Mouse (Mus musculus) heart, postnatal 36 days (tissue): ENCODE results near the gene Chrm3. TPM values are rescaled to one million over a fixed set of nuclear protein-coding genes. Genes with fewer than 3 reads are reported as not detected.

Source experiments
- DNase-seq, 2 experiments: peaks; one replicate each; pipeline ENCODE4 v3.0.0; 2021 to 2022
- intact Hi-C: fragments of 180-260 bp; cut with DNase I; formaldehyde crosslinking; loops from one replicate; pipeline ENCODE4 v1.15.1; 2025
- total RNA-seq, 2 experiments: library from RNA; stranded (reverse); gene quantifications; 2 replicates each; pipeline ENCODE4 v1.2.3; 2021

Gene Chrm3
- total RNA-seq, 2 experiments from 2014 or later: 0.68 to 1.6 TPM

DNA sequence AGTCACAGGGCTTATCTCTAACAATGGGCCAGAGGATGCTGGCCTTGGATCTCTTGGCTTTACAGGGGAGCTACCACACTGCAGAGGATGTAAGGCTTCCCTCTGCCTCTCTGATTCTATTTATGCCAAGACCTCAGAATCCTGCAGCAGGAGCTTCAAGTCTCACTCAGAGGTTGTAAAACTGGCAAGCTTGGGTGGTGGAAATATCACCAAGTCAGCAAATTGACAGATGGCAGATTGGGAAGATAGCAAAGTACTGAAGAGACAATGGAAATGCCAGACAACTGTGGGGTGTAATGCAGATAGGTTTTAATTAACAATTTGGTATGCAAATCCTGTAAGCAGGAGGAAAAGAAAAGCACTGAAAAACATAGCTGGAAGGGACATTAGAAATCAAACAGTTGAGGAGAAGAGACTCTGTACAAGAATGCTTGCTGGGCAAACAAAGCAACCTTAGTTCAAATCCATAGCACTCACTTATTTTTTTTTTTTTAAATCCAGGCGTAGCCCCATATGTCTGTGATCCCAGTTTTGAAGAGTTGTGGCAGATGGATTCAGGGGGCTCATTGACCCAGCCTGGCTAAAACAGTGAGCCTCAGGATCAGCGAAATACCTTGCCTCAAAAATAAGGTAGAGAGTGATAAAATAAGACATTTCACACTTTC lies 362.9 kb downstream of the Chrm3 start:
- DNase-seq: no peak
- intact Hi-C loops: no loop called here

DNA sequence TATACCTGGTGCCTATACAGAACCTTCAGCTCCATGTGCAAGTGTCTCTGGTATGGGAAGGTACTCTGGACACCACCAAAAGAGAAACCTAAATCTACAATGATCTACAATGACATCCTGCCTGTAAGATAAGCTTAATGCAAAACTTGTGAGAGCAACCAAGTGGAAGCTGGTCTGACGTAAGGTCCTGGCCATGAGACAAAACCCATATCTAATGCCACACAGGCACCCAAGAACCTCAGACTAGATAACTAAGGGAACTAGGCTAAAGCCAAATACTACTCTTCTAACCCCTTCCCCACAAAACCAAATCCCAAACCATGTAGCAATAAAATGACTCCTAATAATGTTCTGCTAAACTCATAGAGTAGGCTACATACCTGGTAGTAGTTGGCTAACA lies 364.8 kb downstream of the Chrm3 start:
- intact Hi-C loops: no loop called here
- DNase-seq: no peak

DNA sequence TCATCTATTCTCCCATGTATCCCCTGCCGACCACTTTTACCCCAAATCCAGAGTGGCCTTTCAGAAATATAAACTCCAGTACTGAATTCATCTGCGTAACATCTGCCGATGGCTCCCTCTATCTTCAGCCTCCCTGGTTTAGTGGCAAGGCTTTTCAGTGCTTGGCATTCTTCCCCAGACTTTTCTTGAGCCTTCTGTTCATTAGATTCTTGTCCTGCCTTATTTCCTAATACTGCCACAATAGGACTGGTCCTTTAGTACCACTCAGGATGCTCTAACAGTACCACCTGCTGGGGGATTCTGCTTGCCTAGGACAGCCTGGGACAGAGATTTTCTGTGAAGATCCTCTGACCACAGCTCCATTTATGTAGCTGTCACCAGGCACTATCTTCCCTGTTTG lies 367.1 kb downstream of the Chrm3 start:
- intact Hi-C loops: no loop called here
- DNase-seq: no peak

DNA sequence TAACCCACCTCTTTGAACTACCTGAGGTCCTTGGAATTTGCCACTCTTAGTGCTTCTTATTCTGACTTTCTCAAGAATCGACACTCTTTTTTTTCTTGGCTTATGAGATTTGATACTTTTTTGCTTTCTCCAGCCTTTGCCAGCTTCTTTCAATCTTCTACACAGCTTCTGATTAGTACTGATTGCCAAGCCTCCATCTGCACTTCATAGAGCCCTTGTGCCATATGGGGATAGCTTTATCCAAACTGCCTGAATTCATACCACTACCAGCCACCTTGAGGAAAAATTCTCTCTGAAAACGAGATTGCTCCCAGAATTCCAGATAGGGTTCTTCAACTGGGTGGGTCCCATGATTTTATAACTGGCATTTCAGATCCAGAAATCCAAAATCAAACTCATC lies 368.0 kb downstream of the Chrm3 start:
- DNase-seq: no peak
- intact Hi-C loops: no loop called here

DNA sequence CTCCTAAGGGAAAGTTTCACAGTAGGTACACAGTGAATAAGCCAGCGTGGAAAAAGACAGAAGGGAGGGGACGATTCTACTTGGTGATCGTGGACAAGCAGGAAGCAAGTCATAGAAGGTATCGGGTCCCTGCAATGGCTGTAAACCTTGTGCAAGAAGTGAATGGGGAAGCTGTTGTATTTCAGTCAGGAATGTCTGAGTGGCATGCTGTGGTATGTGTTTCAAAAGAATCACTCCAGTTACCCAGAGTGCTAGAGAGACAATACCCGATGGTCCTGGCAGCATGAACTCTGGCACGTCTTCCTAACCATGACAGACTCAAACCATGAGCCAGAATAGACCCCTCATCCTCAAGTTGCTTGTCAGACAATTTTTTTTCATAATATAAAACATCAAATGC lies 375.0 kb downstream of the Chrm3 start:
- DNase-seq: no peak
- intact Hi-C loops: no loop called here

DNA sequence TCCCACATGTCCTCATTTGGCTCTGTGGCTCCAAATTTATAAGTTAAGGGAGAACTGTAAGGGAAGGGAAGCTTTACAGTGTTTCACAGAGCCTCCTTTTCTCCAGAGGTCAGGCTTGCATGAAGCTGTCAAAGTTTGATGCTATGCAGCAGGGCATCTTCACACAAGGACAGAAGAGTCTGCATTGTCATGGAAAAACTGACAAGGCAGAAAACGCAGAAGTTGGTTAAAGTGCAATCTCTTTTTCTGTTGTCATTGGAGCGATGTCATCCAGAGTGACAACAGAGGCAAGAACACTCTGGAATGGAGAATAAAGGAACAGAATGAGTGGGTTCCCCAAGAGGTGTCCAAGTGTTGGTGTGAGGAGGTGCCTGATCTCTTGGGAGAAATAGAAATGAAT lies 377.4 kb downstream of the Chrm3 start:
- no peak for DNase-seq
- intact Hi-C loops: no loop called here

DNA sequence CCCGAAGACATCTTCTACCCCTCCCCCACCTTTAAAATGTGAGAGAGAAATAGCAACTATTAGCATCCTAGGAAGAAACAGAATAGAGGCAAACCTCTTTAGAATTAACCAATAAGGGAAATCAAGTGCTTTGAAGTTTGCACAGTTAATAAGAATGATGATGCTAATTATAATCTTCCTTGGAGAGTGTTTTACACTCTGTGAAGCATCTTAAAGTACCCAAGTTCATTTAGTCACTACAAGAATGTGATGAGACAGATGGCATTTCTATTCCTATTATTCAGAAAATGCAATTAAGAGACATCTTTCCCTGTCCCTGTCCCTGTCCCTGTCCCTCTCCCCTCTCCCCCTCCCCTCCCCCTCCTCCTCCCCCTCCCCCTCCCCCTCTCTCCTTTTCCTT lies 382.9 kb downstream of the Chrm3 start:
- intact Hi-C loops: no loop called here
- no peak for DNase-seq

DNA sequence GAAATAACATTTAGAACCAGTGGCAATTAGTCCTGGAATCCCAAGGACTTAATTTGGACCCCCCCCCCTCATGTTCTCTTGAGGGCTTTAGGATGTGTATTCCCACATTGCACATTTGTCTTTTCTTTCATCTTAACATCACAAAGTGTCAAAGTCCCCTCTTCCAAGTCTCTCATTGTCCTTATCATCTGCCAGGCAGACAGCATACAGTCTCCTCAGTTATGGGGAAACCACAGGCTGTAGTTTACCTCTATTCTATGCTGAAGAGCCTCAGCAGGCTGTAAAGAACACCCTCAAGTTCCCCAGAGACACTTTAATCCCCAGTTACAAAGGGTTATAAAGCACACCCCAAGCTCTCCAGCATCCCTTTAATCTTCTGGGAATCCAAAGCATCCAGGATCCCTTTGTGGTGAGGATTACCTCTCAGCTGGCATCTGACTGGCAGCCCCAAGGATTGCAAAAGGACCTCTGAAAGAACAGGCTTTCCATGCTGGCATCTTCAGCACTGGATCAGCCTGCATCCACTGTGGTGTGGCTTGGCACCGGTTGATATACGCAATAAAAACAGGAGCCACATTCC lies 386.8 kb downstream of the Chrm3 start:
- no peak for DNase-seq
- intact Hi-C loops: no loop called here

DNA sequence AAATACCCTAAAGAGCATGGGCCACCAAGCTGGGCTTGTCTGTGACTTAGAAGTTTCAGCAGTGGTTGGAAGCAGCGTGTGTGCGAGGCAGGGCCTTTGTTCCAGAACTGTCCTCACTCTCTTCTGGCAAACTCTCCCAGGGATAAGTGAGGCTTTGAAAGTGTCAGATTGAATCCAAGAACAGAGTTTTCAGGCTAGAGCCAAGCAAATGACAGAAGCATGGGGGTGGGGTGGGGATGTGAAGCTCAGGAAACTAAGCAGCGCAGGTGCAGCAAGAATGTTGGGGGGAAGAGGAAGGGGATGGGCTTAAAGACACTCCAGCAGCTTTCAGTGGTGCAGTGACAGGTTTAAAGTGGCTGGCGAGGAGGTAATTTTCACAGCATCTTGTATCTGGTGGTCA lies 388.8 kb downstream of the Chrm3 start:
- intact Hi-C loops: no loop called here
- no peak for DNase-seq

DNA sequence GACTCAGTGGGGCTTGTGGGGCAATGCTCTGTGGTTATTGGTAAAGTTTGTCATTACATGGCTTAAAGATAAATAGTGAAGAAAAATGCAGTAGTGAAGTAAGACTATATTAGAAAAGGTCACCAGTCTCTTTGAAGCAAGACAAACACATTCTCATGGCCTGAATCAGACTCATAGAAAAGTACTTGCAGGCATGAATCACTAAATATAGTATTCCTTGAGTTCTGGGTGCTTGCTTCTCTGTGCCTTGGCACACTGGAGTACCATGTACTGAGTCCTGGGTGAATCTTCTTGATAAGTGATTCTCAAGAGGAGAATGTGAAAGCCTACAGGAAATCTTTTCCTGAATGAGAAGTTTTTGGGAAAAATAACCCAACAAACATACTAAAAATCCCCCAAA lies 408.0 kb downstream of the Chrm3 start:
- intact Hi-C loops: no loop called here
- no peak for DNase-seq

DNA sequence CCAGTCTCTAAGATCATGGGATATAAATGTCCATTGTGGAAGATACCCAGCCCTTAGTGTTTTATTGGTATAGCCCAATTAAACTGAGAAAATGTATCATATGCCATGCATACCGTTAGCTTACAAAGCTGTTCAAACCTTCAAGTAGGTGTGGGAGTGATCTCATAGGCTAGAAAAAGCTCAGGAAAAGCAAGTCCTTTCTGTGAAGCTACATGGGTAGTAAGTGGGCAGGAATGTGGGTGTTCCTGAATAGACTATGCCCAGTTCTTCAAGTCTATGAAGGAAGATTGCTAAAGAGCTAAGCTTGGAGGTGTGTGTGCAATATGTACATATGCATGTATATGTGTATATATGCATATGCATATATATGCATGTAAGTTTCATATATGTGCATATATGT lies 409.3 kb downstream of the Chrm3 start:
- no peak for DNase-seq
- intact Hi-C loops: no loop called here

DNA sequence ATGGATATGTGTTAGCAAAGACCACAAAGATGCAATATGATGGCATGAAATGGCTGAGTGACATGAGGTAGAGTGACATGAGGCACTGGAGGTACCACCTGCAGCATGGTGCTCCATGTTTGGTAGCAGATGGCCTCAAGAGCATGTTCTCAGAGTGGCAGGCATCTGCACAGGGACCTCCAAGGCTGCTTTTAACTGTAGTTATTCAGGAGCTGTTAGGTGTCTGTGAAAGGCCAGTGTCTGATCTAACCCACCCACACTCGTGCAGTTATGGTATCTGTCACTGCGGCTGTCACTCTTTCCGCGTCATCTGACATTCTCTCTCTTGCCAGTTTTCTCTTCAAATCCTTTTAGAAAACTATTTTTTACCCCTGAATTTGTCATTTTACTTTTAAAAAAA lies 411.6 kb downstream of the Chrm3 start:
- intact Hi-C loops: no loop called here
- DNase-seq: no peak

DNA sequence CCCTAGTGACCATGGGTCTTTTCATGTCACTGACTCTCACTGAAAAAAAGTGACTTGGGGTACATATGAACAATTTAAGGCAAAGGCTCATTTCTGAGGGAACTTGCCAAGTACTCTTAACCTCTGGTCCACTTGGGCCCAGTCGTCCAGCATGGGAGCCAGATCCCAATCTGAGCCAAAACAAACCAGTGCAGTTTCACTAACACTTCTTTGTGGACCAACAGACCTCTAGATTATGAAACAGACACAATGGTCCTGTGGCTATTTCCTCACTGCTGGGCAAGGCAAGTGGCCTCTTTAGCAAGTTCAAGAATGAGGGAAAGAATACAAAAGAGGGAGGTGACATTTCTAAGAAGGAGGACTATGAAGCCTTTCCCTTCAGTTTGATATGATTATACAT lies 420.5 kb downstream of the Chrm3 start:
- intact Hi-C loops: no loop called here
- DNase-seq: peak; percentile 1 to 23

DNA sequence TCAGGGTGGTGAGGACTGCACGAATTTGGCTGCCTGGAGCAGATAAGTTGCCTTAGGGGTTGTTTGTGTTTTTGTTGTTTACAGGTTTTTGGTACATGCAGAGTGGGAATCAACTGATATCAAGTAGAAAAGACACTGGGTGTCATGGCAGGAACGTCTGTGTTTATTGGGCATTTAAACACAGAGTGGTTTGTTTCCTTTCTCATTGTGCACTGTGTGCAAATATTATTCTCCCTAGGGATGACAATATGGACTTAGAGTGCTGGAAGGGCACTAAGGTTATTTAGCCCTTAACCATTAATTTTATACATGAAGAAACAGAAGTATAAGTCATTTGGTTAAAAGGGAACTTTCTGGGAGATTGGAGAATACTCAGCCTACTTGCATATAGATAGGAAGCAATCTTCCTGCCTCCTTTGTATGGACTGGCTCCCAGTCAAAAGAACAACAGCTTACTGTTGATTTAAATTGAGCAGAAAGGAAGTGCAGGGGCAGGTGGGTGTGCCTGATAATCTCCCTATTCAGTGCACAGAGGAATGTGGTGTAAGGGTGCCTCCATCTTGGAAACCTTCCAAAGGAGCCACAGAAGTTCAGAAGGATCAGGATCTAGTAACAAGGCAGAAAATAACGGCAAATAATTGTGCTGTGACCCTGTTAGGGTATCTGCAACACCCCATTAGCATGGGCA lies 421.7 kb downstream of the Chrm3 start:
- intact Hi-C loops: no loop called here
- no peak for DNase-seq

DNA sequence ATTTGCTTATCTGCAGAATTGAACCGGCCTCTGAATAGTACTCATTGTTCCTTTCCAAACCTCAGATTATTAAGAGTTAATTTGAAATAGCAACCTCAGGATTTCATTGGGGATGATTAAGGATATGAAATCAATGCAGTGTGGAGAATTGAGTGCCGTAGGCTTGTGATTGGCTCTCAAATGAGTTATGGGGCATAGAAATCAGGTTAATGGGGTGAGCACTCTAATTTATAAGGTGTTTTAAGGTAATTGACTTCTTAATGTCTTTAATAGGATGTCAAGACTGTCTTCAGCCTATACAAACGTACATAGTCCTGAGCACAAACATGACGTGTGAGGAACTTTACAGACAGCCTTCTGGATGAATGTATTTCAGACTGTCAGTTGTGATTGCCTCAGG lies 427.9 kb downstream of the Chrm3 start:
- intact Hi-C loops: no loop called here
- no peak for DNase-seq

DNA sequence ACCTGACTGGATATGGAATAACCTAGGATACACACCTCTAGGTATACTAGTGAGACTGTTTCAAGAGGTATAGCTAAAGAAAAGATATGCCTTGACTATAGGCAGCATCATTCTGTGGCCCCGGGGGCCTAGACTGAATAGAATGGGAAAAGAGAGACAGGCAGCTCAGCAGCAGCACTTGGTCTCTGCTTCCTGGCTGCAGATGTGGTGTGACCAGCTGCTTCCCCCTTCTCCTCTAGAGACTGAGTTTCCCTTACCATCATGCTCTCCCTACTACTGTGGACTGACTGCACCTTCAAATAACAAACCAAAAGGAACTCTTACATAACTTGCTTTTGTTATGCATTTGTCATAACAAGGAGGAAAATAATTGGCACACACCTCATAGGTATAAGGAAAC lies 430.0 kb downstream of the Chrm3 start:
- intact Hi-C loops: no loop called here
- DNase-seq: no peak

DNA sequence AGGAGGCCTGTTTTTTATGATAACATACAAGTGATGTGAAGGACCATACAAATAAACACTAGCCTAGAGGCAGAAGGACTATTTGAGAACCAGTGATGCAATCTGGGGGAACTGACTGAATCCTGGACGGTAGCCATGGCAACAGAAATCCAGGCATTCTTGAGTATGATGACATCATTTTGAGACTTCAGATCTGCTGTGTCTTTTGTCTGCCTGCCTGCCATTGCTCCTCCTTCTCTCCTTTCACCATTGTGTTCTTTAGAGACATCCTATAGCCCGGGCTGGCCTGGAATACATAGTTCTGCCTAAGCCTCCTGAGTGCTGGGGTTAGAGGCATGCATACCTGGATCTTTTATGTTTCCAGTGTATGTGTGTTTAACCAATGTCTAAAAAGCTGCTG lies 430.7 kb downstream of the Chrm3 start:
- DNase-seq: no peak

DNA sequence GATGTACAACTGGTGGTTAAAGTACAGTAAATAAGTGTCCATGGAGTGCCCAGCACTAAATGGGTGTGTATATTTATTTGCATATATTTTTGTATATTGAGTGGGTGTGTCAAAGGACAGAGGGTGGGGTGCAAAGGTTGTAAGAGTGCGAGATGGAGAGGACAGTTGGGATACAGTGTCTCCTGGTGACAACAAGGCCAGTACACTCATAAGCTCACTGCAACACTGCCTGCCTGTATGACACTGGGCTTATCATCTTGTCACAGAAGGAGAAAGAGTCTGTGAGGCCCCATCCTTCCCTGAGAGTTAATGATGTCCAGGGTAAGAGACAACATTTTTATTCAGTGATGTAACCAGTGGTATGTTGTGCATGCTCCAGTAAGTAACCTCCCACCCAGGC lies 439.5 kb downstream of the Chrm3 start:
- intact Hi-C loops: no loop called here
- no peak for DNase-seq

More for the DNA sequence above, 430.7 kb downstream of the Chrm3 start:
- intact Hi-C loops: no loop called here

DNA sequence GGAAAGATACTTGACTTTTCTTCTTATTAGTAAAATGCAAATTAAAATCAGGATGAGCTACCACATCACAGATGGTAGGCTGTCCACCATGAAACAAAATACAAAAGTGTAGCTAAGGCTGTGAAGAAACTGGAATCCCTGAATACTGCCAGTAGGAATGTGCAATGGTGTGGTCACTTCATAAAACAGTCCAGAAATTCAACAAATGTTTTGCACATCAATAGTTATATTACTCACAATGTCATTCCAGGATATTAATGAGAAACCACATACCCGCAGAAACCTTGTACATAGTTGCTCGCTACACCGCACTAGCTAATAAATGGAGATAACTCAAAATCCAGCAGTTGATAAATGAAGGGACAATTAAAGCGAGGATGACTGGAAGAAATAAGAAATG lies 447.9 kb downstream of the Chrm3 start:
- DNase-seq: no peak
- intact Hi-C loops: no loop called here

DNA sequence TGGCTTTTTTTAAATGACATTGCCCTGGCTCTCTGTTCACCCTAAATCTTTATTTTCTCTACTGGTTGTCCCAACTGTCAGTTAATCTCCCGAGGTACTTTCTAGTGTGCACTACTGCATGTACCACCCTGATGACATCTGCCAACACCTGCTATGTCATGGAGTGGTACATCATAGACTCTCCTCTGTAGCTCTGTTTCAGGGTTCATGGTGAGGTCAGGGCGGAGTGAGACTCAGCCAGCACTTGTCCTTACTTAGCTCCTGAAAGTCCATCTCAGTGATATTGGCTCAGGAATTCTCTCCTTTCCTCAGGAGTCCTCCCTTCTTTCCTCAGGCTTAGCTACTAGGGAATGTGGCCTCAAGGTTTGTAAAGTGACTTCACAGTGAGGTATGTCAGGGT lies 451.9 kb downstream of the Chrm3 start:
- intact Hi-C loops: no loop called here
- no peak for DNase-seq

DNA sequence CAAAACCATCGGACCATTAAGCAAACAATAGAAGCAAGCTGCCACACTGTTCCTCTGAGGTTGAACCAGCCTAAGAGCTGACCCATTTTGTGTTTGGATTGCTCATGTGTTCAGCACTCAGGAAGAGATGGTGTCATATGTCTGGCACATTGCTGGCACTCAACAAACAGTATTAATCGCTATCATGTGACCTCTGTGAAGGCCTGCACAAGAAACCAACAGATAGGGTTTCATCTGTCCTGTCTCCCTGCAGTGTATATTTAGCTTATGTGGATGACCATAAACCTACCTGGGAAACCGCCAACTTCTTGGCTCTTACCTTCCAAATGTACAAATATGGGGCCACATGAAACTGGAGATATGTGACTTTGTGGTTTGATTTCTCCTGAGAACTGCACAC lies 453.4 kb downstream of the Chrm3 start:
- intact Hi-C loops: no loop called here
- DNase-seq: no peak

DNA sequence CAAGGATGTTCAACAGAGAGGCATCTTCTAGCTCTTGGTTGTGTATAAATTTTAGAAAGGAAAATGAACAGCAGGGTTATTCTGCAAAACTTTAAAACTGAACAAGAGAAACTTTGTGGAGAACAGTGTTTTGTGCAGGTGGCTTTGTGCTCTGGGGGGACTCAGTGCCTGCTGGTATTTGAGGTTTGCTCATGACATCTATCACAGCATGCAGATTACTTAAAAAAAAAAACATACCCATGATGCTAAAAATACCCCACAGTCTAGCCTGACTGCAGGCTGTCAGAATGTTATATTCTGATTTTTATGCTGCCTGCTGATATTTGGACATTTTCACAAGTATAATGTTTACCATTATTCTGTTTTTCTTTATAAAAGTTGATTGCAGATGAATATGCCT lies 456.2 kb downstream of the Chrm3 start:
- no peak for DNase-seq
- intact Hi-C loops: no loop called here
